Comparison of ENCODE assay signal across 8 mouse cellular contexts in the genomic region with DNA sequence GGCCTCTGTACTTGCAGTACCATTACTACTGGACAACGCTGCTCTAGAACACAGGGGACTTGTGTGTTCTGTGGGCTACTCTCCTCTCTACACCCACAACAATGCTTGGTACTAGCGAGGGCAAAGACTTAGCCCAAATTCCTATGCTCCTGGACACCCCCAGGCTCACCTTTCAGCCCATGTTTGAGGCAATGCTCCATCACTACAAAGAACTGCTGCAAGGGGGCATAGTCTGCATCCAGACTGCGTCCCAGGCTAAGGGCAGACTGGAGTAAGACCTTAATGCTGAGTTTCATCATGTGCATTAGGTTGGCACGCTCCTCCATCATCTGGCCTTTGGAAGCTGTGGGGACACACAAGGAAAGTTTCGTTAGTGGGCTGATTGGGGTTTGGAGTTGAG. TPM values are rescaled to one million over a fixed set of nuclear protein-coding genes. Genes with fewer than 3 reads are reported as not detected.
DNase-seq lines count a peak whose midpoint lies in the region; ATAC-seq and TF ChIP-seq lines count a peak whose summit lies in the region.

No protein-coding gene starts in this region.

- no peak overlapping the region for H3K27ac ChIP-seq in lung, embryonic 14.5 days (ENCODE audit: low read depth)
- no peak overlapping the region for H3K27ac ChIP-seq in forebrain, embryonic 11.5 days (ENCODE audit: low read depth, low read length)
- H3K27ac ChIP-seq in limb, embryonic 11.5 days (replicated peaks; ENCODE audit: low read depth, low read length), result no peak overlapping the region
- peak overlapping the region; percentile 71; the same call in 1 of the 2 replicates for H3K27ac ChIP-seq in neural tube, embryonic 15.5 days (replicated peaks)

- H3K27me3 ChIP-seq in lung, embryonic 14.5 days (ENCODE audit: insufficient read depth, low read length), result no peaks in the 10 kb centered on the region
- no peaks in the 10 kb centered on the region for H3K27me3 ChIP-seq in forebrain, embryonic 11.5 days (ENCODE audit: control insufficient read depth, insufficient read depth, low read length)
- H3K27me3 ChIP-seq in limb, embryonic 11.5 days (ENCODE audit: control insufficient read depth, insufficient read depth, low read length), result no peaks in the 10 kb centered on the region
- H3K27me3 ChIP-seq in neural tube, embryonic 15.5 days (replicated peaks), result no peaks in the 10 kb centered on the region

- ATAC-seq in lung, embryonic 14.5 days (ENCODE audit: insufficient read depth), result peak; percentile 50
- no peak; the same call in 1 of the 2 replicates for ATAC-seq in forebrain, embryonic 11.5 days (replicated peaks; ENCODE audit: low FRiP score)
- ATAC-seq in limb, embryonic 11.5 days (ENCODE audit: insufficient number of reproducible peaks, low FRiP score, low TSS enrichment, low read depth), result no peak
- peak; percentile 29 for ATAC-seq in neural tube, embryonic 15.5 days (ENCODE audit: low FRiP score)

- H3K4me3 ChIP-seq in lung, embryonic 14.5 days (ENCODE audit: low read depth, low read length), result peak overlapping the region; percentile 39
- H3K4me3 ChIP-seq in lung, adult 2 months (replicated peaks; ENCODE audit: extremely low read depth, low read depth, low read length), result no peak overlapping the region
- peak overlapping the region; percentile 28 for H3K4me3 ChIP-seq in forebrain, embryonic 11.5 days (ENCODE audit: low read depth, low read length)
- peak overlapping the region; percentile 32 for H3K4me3 ChIP-seq in limb, embryonic 11.5 days (ENCODE audit: low read depth, low read length)
- peak overlapping the region; percentile 41 for H3K4me3 ChIP-seq in neural tube, embryonic 15.5 days (replicated peaks)

- TF ChIP-seq POLR2A in lung, adult 2 months (IDR thresholded peaks at IDR 0.05; ENCODE audit: borderline replicate concordance, extremely low read depth, low read depth, low read length), result no peak

- peak overlapping the region; percentile 77 for H3K4me2 ChIP-seq in lung, embryonic 14.5 days
- H3K4me2 ChIP-seq in forebrain, embryonic 11.5 days (ENCODE audit: low read depth, low read length, severe bottlenecking), result peak overlapping the region; percentile 71
- H3K4me2 ChIP-seq in limb, embryonic 11.5 days (ENCODE audit: low read depth, severe bottlenecking), result peak overlapping the region; percentile 77
- H3K4me2 ChIP-seq in neural tube, embryonic 15.5 days, result peak overlapping the region; percentile 80

- peaks cover 19% of the 10 kb centered on the region for H3K36me3 ChIP-seq in lung, embryonic 14.5 days (ENCODE audit: insufficient read depth)
- H3K36me3 ChIP-seq in forebrain, embryonic 11.5 days (ENCODE audit: control insufficient read depth, insufficient read depth, low read length), result no peaks in the 10 kb centered on the region
- H3K36me3 ChIP-seq in limb, embryonic 11.5 days (ENCODE audit: control insufficient read depth, insufficient read depth, low read length), result no peaks in the 10 kb centered on the region; the same call in 1 of the 2 replicates
- peaks cover 26% of the 10 kb centered on the region for H3K36me3 ChIP-seq in neural tube, embryonic 15.5 days

- no peak for TF ChIP-seq CTCF in lung, embryonic 14.5 days (IDR thresholded peaks at IDR 0.05; ENCODE audit: low read depth)
- TF ChIP-seq CTCF in lung, adult 2 months (IDR thresholded peaks at IDR 0.05; ENCODE audit: insufficient read depth, low read length), result no peak

- no peaks in the 10 kb centered on the region for H3K9me3 ChIP-seq in lung, embryonic 14.5 days (ENCODE audit: low read depth, low read length)
- no peaks in the 10 kb centered on the region for H3K9me3 ChIP-seq in forebrain, embryonic 11.5 days (ENCODE audit: control insufficient read depth, low read length)
- H3K9me3 ChIP-seq in limb, embryonic 11.5 days (ENCODE audit: control insufficient read depth, low read length), result no peaks in the 10 kb centered on the region
- H3K9me3 ChIP-seq in neural tube, embryonic 15.5 days (replicated peaks), result no peaks in the 10 kb centered on the region

- H3K9ac ChIP-seq in lung, embryonic 14.5 days, result peak overlapping the region; percentile 51
- peak overlapping the region; percentile 48 for H3K9ac ChIP-seq in forebrain, embryonic 11.5 days (ENCODE audit: low read length)
- H3K9ac ChIP-seq in limb, embryonic 11.5 days (ENCODE audit: low read length), result peak overlapping the region; percentile 47; the same call in 1 of the 2 replicates
- peak overlapping the region; percentile 48; the same call in 1 of the 2 replicates for H3K9ac ChIP-seq in neural tube, embryonic 15.5 days (replicated peaks)

- WGBS in lung, embryonic 14.5 days, result 47% methylated on average over 5 of the region's 5 CpGs
- WGBS in lung, adult 2 months, result 64% methylated on average over 5 of the region's 5 CpGs
- 47% methylated on average over 5 of the region's 5 CpGs for WGBS in forebrain, embryonic 11.5 days
- WGBS in limb, embryonic 11.5 days, result 45% methylated on average over 5 of the region's 5 CpGs
- WGBS in neural tube, embryonic 15.5 days, result 41% methylated on average over 5 of the region's 5 CpGs

- 0 out of 2 replicates have a peak, but pooled peaks cover 4% of the 10 kb centered on the region for H3K4me1 ChIP-seq in lung, embryonic 14.5 days (ENCODE audit: insufficient read depth)
- no peaks in the 10 kb centered on the region for H3K4me1 ChIP-seq in lung, adult 2 months (ENCODE audit: control insufficient read depth, insufficient read depth, low read length)
- peaks cover 2% of the 10 kb centered on the region; the same call in 1 of the 2 replicates for H3K4me1 ChIP-seq in forebrain, embryonic 11.5 days (replicated peaks; ENCODE audit: control insufficient read depth, insufficient read depth, low read length)
- H3K4me1 ChIP-seq in limb, embryonic 11.5 days (ENCODE audit: control insufficient read depth, insufficient read depth, low read length), result peaks cover 5% of the 10 kb centered on the region
- H3K4me1 ChIP-seq in neural tube, embryonic 15.5 days, result peaks cover 14% of the 10 kb centered on the region; the same call in 1 of the 2 replicates

- no peak for DNase-seq in lung, embryonic 14.5 days
- DNase-seq in lung, adult 2 months, result no peak
- DNase-seq in forebrain, embryonic 11.5 days (ENCODE audit: low spot score), result no peak
- DNase-seq in limb, embryonic 11.5 days (ENCODE audit: low spot score), result no peak
- DNase-seq in spleen, postnatal 10 days (ENCODE audit: low spot score in 2 of 2), result no peak
- DNase-seq in adrenal gland, postnatal 4 days (ENCODE audit: low spot score in 2 of 2), result no peak
- no peak for DNase-seq in thymus, adult 18-20 months

RNA-seq across cellular contexts. Expression of a gene that starts 9.5 kb away (rescaled TPM):
- polyA plus RNA-seq in lung, embryonic 14.5 days (2014; fragmentation: Nextera tagmentation; extraction: Ambion mirVana), result 24.4 and 25.9 TPM in 2 replicates
- 20.0 and 22.1 TPM in 2 replicates for polyA plus RNA-seq in lung, adult 2 months (2012; rRNA removed)
- 23.9 and 26.7 TPM in 2 replicates for polyA plus RNA-seq in forebrain, embryonic 11.5 days (2014; fragmentation: Nextera tagmentation; extraction: Ambion mirVana)
- polyA plus RNA-seq in limb, embryonic 11.5 days (2014; fragmentation: Nextera tagmentation; extraction: Ambion mirVana), result 28.1 and 28.6 TPM in 2 replicates
- polyA plus RNA-seq in neural tube, embryonic 15.5 days (2015; fragmentation: Nextera tagmentation; extraction: Ambion mirVana), result 21.8 and 25.1 TPM in 2 replicates
- 10 to 100 TPM; 32.8 to 34.2 TPM for total RNA-seq in adrenal gland, postnatal 4 days (2021)

RNA-seq across cellular contexts. Expression of a gene that starts 44.7 kb away (rescaled TPM):
- 573 and 582 TPM in 2 replicates for polyA plus RNA-seq in lung, embryonic 14.5 days (2014; fragmentation: Nextera tagmentation; extraction: Ambion mirVana)
- 53.9 and 94.9 TPM in 2 replicates for polyA plus RNA-seq in lung, adult 2 months (2012; rRNA removed)
- 833 and 855 TPM in 2 replicates for polyA plus RNA-seq in forebrain, embryonic 11.5 days (2014; fragmentation: Nextera tagmentation; extraction: Ambion mirVana)
- 809 and 820 TPM in 2 replicates for polyA plus RNA-seq in limb, embryonic 11.5 days (2014; fragmentation: Nextera tagmentation; extraction: Ambion mirVana)
- polyA plus RNA-seq in neural tube, embryonic 15.5 days (2015; fragmentation: Nextera tagmentation; extraction: Ambion mirVana), result 390 and 401 TPM in 2 replicates
- 100 to 1,000 TPM; 380 to 474 TPM for total RNA-seq in adrenal gland, postnatal 4 days (2021)

Comparison
In these comparisons a context has a peak if more than half of its experiments do, and no peak if none do; other contexts are left out.
1. ATAC-seq: peak in lung, embryonic 14.5 days (single experiment) and neural tube, embryonic 15.5 days (single experiment); none in forebrain, embryonic 11.5 days (single experiment) and limb, embryonic 11.5 days (single experiment).
2. Peak in every context shown above with its lines, with median percentiles within 50 percentile points of each other: H3K4me2 ChIP-seq and H3K9ac ChIP-seq.